Mouse (Mus musculus): ENCODE measurements around the gene Cdca7.

- TF ChIP-seq CTCF (IDR thresholded peaks at IDR 0.05; ENCODE audit: low read depth), result no peak
- TF ChIP-seq EP300 (IDR thresholded peaks at IDR 0.05; ENCODE audit: low read depth), result no peak
These were observed 3.0 kb downstream of the Cdca7 start for GRCm38 (mm10) chr2:72478921-72479320.

Measured in heart, postnatal 0 days (tissue).